Mouse (Mus musculus) kidney, adult 8-10 months (tissue): ENCODE results near the gene Tbx10.
"Not testable (repeated sequence)": the region's sequence is repeated elsewhere in the genome, so short reads cannot be mapped to it uniquely, and the experiment has no call there.

Source experiments
- DNase-seq, 2 experiments: peaks; one replicate each; pipeline ENCODE4 v3.0.0; 2022

Gene Tbx10

DNA sequence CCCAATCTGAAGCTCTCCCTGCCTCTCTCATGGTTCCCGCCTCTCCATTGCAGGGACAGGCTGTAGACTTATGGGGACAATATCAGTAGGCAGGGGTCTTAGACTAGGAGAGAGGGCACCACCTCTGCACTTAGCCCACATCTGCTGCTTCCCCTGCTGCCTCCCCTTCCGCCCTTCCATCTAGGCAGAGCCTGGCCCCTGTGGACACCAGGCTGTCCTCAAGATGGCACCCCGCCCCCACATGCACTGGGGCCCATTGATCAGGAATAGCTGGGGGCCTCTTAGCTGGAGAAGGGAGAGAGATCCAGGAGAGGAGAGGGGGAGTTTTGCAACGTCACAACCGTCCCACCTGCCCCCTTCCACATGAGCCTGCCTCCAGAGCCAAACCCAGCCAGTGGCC, at the start of gene Tbx10:
TSS of gene Tbx10 (plus strand) at position 337 of the 400 bp plus-strand sequence.
- DNase-seq: peak in 1 of 2 experiments; percentile 51

DNA sequence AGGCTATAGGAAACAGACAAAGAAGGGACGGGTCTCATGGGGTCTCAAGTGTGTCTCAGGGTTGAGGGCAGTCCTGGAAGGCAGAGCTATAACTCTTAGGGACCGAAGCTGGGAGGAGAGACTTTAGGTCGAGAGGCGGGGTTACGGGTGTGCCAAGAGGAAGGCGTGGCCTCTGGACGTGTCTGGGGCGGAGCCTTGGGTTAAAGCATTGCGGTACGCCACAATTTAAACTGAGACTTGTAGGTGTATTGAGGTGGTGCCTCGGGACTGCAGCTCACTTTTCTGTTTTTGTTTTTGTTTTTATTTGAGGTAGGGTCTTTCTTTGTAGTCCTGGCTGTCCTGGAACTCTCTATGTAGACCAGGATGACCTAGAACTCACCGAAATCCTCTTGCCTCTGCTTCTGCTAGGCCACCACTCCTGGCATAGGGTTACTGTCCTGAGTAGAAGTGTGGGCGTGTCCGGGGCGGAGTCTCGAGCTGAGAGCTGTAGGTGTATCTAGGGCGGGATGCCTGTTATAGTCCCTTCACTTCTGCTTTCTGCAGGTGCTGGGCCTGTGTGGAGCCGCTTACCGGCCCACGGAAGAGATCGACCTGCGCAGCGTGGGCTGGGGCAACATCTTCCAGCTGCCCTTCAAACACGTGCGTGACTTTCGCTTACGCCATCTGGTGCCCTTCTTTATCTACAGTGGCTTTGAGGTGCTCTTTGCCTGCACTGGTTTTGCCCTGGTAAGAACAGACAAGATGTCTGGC, 49.4 kb upstream of the Tbx10 start:
- peak in 1 of 2 experiments; percentile 54 for DNase-seq

DNA sequence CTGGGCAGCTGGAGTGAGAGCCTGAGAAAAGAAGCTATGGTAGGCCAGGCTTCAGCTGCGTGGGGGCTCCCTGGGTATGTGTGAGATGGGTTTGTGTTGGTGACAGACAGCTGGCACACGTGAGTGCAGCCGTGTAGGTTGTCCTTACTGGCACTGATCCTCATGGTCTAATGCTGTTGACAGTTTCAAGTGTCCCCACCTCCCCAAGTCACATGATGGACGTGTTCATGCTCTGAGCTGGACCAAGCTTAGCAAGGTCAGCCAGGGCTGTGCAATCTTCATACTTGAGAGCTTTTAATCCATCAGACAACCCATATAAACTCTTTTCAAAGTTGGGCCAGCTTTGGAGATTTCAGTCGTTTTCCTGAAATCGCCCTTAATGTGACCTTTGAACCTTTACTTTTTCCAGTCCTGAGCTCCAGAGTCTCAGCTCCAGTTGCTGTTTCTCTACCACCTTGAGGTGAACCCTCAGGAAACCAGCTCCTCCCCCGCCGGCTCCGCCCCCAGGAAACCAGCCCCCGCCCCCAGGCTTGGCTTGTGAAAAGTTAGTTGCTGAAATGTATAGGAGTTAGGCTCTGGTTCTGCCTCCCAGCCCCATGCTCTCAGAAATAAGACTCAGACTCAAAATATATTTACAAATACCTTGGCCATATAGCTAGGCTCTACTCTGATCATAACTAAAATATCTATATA, 46.5 kb upstream of the Tbx10 start:
- DNase-seq: peak in 1 of 2 experiments; percentile 77

DNA sequence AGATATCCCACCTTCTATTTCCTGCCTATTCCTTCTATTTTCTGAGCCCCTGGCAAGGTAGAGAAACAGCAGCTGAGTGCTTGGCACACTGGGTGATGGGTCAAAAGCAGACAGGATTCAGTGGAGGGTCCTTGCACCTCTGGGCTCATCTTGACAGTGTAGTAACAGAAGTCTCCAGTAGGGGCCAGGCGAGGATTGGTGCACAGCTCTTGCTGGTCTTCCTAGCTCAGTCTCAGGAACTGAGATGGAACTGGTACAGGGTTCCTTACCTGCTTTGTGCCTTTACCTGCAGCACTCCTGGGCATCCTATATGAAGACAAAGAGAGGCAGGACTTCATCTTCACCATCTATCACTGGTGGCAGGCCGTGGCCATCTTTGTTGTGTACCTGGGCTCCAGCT, 45.8 kb upstream of the Tbx10 start:
- DNase-seq: peak; percentile 73 to 88

DNA sequence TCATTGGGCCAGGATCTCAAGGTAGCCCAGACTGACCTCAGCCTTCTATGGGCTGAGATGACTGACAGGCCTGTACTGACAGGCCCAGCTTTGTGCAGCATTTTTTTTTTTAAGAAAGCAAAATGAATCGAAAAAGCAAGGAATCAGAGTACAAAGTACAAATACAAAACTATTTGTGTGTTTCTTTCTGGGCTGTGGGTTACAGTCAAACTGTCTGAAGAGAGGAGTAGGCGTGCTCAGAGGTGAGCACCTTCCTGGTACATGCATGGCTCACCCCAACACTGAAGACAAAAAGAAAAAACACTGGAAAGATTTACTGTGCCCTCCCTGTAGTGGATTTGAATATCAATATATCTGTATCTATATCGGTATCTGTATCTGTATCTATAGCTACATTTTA, 44.7 kb upstream of the Tbx10 start:
- no peak for DNase-seq

DNA sequence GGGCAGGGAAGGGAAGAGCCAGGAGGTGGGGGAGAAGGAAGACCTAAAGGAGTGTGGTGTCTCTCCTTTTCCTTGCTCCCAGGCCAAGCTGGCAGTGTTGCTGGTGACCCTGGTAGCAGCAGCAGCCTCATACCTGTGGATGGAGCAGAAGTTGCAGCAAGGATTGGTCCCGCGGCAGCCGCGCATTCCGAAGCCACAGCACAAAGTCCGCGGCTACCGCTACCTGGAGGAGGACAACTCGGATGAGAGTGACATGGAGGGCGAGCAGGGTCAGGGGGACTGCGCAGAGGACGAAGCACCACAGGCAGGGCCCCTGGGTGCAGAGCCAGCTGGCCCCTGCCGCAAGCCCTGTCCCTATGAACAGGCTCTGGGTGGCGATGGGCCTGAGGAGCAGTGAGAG, 44.0 kb upstream of the Tbx10 start:
- peak; percentile 46 to 54 for DNase-seq

DNA sequence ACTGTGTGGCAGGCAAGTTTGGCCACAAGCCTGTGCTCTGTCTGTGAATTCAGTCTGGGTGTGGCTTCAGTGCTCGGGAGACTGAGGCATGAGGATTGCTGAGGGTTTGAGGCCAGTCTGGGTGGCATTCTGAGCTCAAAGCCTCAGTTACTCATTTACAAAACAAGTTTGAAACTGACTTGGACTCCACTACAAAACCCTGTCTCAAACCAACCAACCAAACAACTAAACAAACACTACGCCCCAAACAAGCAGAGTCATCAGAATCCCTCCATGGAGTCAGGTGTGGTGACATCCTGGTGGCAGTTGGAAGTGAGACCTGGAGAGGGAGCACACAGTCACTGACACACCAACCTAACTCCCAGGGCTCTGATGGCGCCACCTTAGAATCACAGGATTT, 42.2 kb upstream of the Tbx10 start:
- peak; percentile 53 to 62 for DNase-seq

DNA sequence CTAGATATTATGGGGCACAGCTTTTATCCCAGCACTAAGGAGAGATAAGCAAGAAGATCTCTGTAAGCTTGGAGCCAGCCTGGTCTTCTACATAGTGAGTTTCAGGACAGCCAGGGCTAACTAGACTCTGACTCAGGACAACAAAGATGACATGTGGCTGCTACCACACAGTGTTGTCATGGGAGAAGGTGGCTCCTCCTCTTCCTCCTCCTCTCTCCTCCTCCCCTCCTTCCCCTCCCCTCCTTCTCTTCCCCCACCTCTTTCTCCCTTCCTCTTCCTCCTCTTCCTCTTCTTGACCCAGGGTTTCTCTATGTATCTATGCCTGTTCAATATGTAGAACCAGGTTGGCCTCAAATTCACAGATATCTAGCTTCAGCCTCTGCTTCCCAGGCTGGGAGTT, 41.1 kb upstream of the Tbx10 start:
- DNase-seq: no peak

DNA sequence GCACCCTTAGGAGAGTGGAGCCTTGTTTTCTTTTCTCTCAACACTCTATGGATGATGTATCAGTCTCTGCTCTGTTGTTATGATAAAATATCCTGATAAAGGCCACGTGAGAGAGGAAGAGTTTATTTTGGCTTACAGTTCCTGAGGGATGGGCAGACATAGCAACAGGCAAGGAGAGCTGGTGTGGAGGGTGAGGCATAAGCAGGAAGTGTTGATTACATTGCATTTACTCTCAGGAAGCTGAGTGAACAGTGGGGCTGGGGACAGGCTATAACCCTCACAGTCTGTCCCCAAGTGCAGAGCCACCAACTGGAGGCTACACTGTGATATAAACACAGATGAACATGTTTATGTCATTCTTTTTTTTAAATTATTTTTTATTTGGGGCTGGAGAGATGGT, 40.5 kb upstream of the Tbx10 start:
- DNase-seq: no peak

DNA sequence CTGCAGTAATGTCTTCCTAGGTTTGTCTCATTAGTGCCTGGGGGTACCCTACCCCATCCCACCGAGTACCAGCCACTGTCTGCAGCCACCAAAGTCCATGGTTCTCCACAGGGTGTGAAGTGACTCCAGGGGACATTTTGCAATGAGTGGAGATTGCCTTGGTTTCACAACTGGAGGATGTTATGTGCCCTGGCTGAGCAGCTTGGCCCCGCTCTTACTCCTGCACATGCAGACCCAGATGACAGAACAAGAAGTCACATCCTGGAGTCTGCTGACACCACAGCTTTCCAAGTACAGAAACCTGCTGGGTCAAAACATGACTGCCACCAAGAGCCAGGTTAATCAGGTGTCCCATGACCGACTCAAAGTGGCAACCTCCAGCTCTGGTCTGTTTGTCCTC, 37.5 kb upstream of the Tbx10 start:
- no peak for DNase-seq

DNA sequence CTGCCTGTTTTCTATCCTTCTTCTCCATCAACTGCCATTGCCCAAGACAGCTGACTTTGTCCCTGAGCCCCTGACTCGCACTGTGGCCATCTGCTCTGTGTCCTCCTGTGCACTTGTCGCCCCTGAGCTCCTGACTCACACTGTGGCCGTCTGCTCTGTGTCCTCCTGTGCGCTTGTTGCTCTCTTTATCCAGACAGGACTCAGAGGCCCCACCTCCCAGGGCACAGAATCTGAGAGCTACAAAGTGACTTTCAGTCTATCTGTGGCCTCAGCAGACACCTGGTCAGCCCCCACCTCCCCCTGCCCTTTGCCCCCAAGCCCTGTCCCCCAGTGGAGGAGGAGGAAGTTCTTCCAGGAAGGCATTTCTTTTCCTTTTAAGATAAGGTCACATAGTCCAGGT, 36.7 kb upstream of the Tbx10 start:
- DNase-seq: no peak

DNA sequence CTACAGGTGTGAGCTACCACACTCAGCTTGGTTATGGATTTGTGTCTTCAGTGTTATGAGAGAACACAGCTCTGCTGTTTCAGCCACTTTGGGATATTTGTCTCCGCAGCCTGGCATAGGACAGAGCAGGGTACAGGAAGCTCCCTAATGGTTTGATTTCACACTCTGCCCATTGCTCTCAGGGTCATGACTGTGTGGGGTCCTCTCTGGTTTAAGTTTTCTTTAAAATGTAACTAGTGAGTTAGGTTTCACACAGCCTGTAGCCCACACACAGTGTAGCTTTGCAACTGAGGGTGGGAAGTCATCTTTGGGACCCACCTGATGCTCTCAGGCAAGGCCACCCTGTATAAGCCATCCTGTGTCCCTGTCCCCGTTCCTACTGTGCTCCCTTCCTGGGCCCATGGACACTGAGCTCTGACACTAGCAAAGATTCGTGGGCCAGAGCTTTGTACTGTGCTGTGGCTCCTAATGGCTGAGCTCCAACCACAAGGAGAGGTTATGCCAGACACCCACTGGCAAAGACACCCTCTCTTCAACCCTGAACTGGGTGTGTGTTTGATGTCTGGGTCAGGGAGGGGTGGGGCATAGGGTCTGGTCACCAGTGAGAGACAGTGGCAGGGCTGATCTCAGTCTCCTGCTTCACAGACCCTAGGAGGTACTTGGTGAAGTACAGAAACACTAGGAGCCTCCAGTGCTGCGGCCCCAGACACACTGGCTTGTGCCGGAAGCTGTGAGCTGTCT, 35.1 kb upstream of the Tbx10 start:
- DNase-seq: peak in 1 of 2 experiments; percentile 57

DNA sequence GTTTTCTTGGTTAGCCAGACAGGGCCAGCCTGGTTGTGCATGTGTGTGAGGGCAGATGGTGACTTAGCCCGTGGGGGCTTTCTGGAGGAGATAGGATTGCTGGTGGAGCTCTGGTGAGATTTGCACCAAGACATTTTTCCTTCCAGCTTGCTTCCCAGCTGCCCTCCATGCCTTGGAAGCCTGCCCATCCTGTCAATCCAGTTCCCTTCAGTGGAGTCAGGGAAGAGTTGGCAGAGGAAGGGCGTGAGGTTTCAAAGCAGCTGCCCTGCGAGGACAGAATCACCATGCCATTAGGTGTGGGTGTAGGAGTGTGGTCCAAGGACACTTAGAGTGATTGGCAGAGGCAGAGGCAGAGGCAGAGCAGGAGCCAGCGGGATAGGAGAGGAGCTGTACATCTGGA, 34.1 kb upstream of the Tbx10 start, which contains the start of gene Aldh3b3:
TSS of gene Aldh3b3 (plus strand) at position 176 of the 400 bp plus-strand sequence.
- peak in 1 of 2 experiments; percentile 41 for DNase-seq

DNA sequence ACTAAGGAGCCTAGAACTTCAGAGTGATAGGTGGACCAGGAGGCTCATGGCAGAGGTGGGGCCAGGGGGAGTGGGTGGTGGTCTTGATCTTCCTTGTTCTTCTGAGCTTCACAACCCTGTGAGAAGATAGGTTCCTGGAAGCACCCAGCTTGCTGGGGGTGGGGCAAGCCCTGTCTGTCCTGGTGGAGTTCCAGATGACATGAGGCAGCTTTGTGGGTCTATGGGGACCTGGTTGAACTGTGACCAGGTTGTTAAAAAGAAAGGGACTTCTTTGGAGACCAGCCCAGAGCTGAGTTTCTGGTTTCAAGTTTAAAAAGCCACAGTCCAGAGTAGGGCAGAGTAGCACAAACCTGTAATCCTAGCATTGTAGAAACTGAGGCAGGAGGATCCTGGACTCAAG, 33.5 kb upstream of the Tbx10 start:
- DNase-seq: peak; percentile 64 to 75

DNA sequence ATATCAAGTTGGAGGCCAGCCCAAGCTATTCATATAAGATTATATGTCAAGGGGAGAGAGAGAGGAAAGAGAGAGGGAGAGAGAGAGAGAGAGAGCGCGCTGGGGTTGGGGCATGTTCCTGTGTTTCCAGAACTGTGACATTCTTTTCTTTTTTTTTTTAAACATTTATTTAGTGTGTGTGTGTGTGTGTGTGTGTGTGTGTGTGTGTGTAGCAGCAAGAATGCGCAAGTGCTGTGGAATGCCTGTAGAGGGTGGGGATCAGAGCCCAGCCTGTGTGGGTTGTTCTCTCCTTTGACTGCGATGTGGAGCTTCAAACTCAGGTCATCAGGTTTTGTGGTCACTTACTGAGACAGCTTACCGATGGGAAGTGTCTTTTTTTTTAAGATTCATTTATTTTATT, 32.3 kb upstream of the Tbx10 start:
- DNase-seq: no peak

DNA sequence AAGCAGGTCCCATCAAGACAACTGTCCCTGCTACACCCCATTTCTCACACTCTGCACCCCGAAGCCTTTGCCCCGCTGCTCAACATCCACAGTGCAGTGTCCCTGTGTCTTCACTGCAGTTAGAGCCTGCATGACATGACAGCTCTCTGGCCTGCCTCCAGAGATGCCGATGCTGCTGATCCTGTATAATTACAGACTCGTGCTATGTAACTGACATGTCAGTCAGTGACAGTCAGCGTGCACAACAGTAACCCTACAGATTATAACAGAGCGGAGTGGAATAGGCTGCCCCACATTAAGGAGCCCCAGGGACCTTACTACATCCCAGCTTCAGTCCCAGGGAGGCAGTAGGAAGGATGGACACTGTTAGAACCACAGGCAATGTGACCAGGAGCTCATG, 30.7 kb upstream of the Tbx10 start:
- not testable (repeated sequence) for DNase-seq

DNA sequence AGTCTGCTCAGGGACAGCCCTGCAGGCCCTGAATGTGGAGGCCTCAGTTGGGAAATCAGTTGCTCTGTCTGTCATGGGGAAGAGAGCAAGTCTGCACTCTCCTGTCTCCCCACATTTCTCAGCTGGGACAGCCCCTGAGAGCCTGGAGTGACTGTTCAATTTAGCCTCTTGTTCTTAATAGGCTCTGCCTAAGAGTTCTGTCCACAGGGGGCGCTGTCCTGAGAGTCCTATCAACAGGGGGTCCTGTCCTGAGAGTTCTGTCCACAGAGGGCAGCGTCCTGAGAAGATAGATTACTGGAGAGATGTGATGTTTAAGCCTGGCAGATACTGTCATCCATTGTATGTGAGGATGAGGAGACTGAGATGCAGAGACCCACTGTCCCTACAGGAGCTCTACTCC, 30.1 kb upstream of the Tbx10 start:
- DNase-seq: peak in 1 of 2 experiments; percentile 25

DNA sequence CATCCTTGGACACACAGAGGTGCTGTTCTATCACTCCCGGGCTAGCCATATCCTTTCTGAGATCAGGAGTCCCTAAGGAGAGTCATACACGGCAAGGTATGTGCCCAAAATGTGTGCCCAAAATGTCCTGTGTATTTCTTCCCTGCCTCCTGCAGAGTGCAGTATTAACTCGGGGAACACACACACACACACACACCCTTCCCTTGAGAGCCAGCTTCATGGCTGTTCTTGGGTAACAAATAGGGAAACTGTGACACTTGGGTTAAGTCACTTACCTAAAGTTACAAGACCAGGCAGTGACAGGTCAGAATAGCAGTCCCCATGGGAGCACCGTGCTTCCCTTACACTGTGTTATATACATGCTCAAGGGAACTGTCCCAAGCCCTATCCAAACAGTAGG, 28.5 kb upstream of the Tbx10 start:
- DNase-seq: no peak

DNA sequence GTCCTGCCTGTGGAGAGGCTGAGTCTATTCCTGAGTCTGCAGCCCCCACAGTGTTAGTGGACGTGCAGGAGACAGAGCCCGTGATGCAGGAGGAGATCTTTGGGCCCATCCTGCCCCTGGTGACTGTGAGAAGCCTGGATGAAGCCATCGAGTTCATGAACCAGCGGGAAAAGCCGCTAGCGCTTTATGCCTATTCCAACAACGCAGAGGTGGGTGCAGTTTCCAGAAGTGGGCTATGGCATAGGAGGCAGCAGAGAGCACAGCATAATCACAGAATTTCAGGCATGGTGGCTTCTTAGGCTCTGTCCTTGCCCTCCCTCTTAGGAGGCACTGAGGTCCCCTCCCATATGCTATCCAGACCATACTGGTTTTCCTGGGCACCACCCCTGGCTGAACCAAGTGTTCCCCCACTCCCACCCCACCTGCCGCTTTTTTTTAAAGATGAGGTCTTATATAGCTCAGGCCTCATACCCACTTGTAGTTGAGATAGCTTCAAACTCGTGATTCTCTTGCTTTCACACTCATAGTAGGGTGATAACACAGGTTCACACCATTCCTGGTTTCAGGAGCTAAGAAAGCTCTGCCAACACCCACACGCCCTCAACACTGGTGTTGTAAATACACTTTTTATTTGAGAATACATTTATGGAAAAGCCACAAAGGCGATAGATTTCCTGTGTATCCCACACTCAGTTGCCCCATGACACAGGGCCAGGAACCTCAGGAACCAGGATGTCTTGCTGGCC, 26.0 kb upstream of the Tbx10 start:
- no peak for DNase-seq

DNA sequence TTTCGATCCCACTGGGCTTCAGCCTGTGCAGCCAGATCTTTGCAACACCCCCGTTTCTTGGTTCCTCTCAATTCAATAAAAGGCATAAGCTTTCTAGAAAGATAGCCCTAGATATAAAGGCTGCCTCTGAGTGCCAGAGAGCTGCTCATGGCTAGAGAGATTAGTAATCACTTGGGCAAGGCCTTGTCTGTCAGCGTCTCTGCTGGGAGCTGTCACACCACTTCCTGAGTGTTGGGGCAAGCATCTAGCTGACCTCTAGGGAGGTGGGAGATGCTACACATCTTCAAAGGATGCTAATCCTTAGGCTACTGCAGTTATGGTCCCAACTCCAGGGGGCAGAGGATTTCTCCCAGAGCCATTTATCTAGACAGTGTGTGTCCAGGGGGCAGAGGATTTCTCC, 25.3 kb upstream of the Tbx10 start:
- no peak for DNase-seq

DNA sequence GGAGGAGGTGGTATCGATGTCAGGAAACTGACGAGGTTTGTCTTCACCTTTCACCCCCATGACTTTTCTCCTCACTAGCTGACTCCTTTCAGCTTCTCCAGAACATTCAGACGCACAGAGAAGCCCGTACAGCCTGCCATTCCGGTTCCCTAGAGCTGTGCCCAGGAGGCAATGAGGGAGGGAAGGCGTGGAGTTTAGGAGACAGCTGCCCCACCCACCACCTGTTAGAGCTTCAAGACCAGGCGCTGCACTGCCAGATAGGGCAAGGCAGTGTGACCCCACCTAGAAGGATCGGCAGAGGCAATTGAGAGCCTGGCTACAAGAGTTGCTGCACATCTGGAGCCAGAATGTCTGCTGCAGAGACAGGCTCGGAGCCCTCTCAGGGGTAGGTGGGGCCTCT, 20.3 kb upstream of the Tbx10 start, which contains the start of gene Aldh3b2:
TSS of gene Aldh3b2 (plus strand) at position 100 of the 400 bp plus-strand sequence.
- no peak for DNase-seq

DNA sequence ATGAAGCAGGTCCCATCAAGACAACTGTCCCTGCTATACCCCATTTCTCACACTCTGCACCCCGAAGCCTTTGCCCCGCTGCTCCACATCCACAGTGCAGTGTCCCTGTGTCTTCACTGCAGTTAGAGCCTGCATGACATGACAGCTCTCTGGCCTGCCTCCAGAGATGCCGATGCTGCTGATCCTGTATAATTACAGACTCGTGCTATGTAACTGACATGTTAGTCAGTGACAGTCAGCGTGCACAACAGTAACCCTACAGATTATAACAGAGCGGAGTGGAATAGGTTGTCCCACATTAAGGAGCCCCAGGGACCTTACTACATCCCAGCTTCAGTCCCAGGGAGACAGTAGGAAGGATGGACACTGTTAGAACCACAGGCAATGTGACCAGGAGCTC, 17.9 kb upstream of the Tbx10 start:
- DNase-seq: not testable (repeated sequence)

DNA sequence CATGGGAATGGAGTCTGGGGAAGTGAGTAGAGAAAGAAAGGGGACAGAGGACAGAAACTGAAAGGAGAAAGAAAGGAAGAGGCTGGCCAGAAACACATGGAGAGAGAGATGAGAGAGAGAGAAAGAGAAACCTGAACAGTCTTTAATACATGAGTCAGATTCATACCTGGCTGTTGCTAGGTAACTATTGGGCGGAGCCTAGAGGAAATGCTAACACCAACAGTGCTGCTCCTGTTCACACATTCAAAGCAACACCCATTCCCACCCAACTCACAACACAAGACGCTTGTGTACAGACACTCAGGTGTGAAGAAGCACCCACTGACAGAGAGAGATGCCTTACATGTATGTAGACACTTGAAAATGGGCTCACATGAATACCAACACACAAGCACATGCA, 16.7 kb upstream of the Tbx10 start:
- DNase-seq: no peak
